Mouse (Mus musculus) intestine, embryonic 15.5 days (tissue): Measurements from ENCODE around the gene Ano1. TPM values are rescaled to one million over a fixed set of nuclear protein-coding genes. Genes with fewer than 3 reads are reported as not detected.

Experiments used
- ATAC-seq: fragments of 200-750 bp; cut with Nextera tagmentation; 2 replicates; pipeline ENCODE4 v1.8.0; 2017; ENCODE audit warnings: moderate TSS enrichment, moderate library complexity
- H3K27ac ChIP-seq: fragments of 300-500 bp; sonication (generic); 2 replicates; pipeline ENCODE4 v1.5.1; 2015; ENCODE audit warnings: mild to moderate bottlenecking, inconsistent platforms
- H3K27me3 ChIP-seq: fragments of 300-500 bp; sonication (generic); replicated peaks from 2 replicates; pipeline ENCODE4 v1.6.1; 2015; ENCODE audit warnings: inconsistent platforms
- H3K36me3 ChIP-seq: fragments of 300-500 bp; sonication (generic); 2 replicates; pipeline ENCODE4 v1.6.1; 2015; ENCODE audit warnings: inconsistent platforms
- H3K4me1 ChIP-seq: fragments of 300-500 bp; sonication (generic); replicated peaks from 2 replicates; pipeline ENCODE4 v1.6.1; 2015; ENCODE audit warnings: inconsistent platforms
- H3K4me2 ChIP-seq: fragments of 300-500 bp; sonication (generic); replicated peaks from 2 replicates; pipeline ENCODE4 v1.6.1; 2015; ENCODE audit warnings: mild to moderate bottlenecking, inconsistent platforms
- H3K4me3 ChIP-seq: fragments of 300-500 bp; sonication (generic); replicated peaks from 2 replicates; pipeline ENCODE4 v1.5.1; 2015; ENCODE audit warnings: inconsistent platforms
- H3K9ac ChIP-seq: fragments of 300-500 bp; sonication (generic); 2 replicates; pipeline ENCODE4 v1.6.1; 2015; ENCODE audit warnings: inconsistent platforms
- H3K9me3 ChIP-seq: fragments of 300-500 bp; sonication (generic); 2 replicates; pipeline ENCODE4 v1.6.1; 2016; ENCODE audit warnings: inconsistent platforms
- WGBS: fragments of 180-500 bp; shearing (Covaris S2); methylation state at CpG from one replicate; pipeline ENCODE4 v1.1.7; 2015; 5-methylcytosine and 5-hydroxymethylcytosine counted together
- polyA plus RNA-seq: library from polyadenylated mRNA; unstranded; fragments of >200 nt; fragmentation: Nextera tagmentation; extraction: Ambion mirVana; gene quantifications from 2 replicates; pipeline ENCODE4 v1.2.1, GENCODE M21; 2015

The Ano1 gene
- polyA plus RNA-seq, 1 experiment from 2014 or later, result 27.8 TPM

DNA sequence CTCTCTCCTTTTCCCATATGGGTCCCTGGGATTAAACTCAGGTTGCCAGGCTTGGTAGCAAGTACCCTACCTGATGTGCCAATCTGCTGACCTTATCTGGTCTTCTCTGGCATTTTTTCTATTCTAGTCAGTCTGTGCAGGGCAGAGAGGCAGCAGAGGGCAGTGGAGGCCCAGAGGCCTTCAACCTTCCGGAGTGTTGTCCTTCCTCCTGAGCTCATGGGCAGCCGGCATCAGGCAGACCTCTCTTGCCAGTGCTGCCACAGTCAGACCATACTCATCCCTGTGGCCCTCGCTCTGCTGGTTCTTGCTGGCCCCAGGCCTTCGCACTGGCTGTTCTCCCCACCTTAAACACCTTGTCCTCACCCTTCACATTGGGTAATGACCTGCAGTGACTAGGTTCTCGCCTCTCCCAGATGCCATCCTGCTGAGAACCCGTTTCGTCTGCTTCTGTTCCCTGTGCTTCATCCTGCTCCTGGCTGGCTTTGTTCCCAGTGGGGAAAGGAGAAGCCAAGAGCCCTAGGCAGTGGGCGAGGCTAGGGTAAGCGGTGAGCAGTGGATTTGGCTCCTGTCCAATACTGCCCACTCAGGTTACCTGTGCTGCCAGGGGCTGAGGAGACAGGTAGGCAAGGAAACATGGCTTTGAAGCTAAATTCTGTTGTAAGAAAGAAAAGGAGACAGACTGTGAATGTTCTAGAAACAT lies 188.2 kb downstream of the Ano1 start:
- Histone ChIP-seq H3K4me2 (no peak overlapping the region), H3K27me3 (no peaks in the 10 kb centered on the region; the same call in 1 of the 2 replicates), H3K4me1 (peaks cover 5% of the 10 kb centered on the region; the same call in 1 of the 2 replicates), H3K9me3 (no peaks in the 10 kb centered on the region), H3K4me3 (no peak overlapping the region), H3K36me3 (no peaks in the 10 kb centered on the region), H3K9ac (no peak overlapping the region), H3K27ac (no peak overlapping the region)
- ATAC-seq, result no peak
- 60% methylated on average over 9 of the region's 9 CpGs for WGBS

DNA sequence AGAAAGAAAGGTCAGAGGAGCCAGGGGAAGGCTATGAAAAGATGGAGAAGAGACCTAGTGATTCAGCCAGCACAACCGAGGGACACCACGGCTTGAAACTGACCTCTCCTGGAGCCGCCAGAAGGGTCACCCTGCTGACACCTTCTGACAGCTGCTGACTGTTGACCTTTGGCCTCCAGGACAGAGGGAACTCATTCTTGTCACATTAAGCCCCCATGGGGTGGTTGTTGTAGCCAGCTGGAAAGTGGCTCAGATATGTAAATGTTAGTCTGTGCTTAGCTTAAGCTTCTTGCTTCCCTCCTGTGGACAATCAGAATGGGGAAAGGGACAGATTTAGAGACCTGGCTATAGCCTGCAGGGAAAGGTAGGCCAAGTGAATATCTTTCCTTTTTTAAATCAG lies 189.8 kb downstream of the Ano1 start:
- whole genome bisulfite sequencing, result 31% methylated on average over 3 of the region's 3 CpGs
- Histone ChIP-seq H3K9me3 (no peaks in the 10 kb centered on the region), H3K4me2 (no peak overlapping the region), H3K4me3 (no peak overlapping the region), H3K27ac (no peak overlapping the region), H3K36me3 (no peaks in the 10 kb centered on the region), H3K4me1 (peaks cover 5% of the 10 kb centered on the region; the same call in 1 of the 2 replicates), H3K9ac (no peak overlapping the region), H3K27me3 (no peaks in the 10 kb centered on the region; the same call in 1 of the 2 replicates)
- no peak for ATAC-seq

DNA sequence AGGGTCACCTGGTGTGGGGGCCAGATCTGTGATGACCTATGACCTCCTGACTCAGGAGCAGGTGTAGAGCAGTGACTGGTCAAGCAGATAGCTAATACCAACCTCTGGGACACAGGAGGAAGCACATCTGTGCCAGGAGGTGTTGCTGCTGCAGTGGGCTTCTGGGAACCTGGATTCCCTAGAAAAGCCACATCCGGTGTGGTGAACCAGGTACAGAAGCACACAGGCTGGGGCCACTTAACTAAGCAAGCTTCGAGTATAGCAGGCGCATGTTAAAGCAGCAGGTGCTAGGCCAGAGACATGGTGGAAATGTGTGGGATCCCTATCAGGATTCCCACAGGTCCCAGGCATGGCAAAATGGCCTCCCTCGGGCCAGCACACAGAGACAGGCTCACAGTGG lies 191.2 kb downstream of the Ano1 start:
- no peak for ATAC-seq
- no peaks in the 10 kb centered on the region for H3K36me3 ChIP-seq
- no peaks in the 10 kb centered on the region for H3K27me3 ChIP-seq
- H3K9me3 ChIP-seq, result no peaks in the 10 kb centered on the region
- WGBS, result 89% methylated on average over 4 of the region's 4 CpGs
- no peak overlapping the region for H3K27ac ChIP-seq
- H3K4me1 ChIP-seq, result peaks cover 5% of the 10 kb centered on the region; the same call in 1 of the 2 replicates
- H3K9ac ChIP-seq, result no peak overlapping the region
- no peak overlapping the region for H3K4me2 ChIP-seq
- H3K4me3 ChIP-seq, result no peak overlapping the region

DNA sequence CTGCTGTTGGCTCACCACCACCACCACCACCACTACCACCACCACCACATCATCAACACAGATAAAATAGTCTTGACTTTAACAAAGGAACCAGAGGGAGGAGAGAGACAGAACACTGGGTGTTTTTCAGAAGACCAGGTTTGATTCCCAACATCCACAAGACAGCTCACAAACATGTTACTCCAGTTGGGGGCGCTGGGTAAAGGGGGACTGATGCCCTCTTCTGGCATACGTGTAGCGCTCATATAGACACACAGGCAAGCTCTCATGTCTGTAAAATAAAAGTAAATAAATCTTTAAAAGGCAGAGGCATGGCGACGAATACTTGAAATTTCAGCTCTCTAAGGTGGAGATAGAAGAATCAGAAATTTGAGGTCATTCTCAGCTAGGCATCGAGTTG lies 193.2 kb downstream of the Ano1 start:
- H3K4me3 ChIP-seq, result no peak overlapping the region
- no peak overlapping the region for H3K27ac ChIP-seq
- H3K9ac ChIP-seq, result no peak overlapping the region
- no peaks in the 10 kb centered on the region for H3K36me3 ChIP-seq
- WGBS, result 59% methylated on average over 6 of the region's 6 CpGs
- ATAC-seq, result no peak
- H3K27me3 ChIP-seq, result no peaks in the 10 kb centered on the region
- no peaks in the 10 kb centered on the region for H3K9me3 ChIP-seq
- H3K4me2 ChIP-seq, result no peak overlapping the region
- H3K4me1 ChIP-seq, result peaks cover 7% of the 10 kb centered on the region

DNA sequence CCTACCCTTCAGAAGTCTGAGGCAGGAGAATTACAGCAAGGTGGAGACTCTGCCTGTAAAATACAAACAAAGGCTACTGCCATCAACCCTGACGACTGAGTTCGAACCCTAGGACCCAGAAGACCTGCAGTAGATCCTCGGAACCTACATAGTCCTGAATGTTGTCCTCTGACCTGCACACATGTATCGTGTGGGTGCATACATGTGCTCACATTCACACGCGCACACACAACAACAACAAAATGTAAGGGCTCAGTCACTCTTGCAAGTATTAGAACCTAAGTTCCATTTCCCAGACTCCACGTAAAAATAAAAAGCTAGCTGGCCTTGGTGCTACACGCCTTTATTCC lies 197.7 kb downstream of the Ano1 start:
- Histone ChIP-seq H3K9me3 (no peaks in the 10 kb centered on the region), H3K4me1 (peaks cover 21% of the 10 kb centered on the region), H3K9ac (peak overlapping the region; percentile 62), H3K4me3 (peak overlapping the region; percentile 94), H3K36me3 (peaks cover 8% of the 10 kb centered on the region; the same call in 1 of the 2 replicates), H3K27ac (peak overlapping the region; percentile 32; the same call in 1 of the 2 replicates), H3K27me3 (no peaks in the 10 kb centered on the region), H3K4me2 (peak overlapping the region; percentile 84)
- ATAC-seq, result no peak
- WGBS, result 23% methylated on average over 8 of the region's 8 CpGs

DNA sequence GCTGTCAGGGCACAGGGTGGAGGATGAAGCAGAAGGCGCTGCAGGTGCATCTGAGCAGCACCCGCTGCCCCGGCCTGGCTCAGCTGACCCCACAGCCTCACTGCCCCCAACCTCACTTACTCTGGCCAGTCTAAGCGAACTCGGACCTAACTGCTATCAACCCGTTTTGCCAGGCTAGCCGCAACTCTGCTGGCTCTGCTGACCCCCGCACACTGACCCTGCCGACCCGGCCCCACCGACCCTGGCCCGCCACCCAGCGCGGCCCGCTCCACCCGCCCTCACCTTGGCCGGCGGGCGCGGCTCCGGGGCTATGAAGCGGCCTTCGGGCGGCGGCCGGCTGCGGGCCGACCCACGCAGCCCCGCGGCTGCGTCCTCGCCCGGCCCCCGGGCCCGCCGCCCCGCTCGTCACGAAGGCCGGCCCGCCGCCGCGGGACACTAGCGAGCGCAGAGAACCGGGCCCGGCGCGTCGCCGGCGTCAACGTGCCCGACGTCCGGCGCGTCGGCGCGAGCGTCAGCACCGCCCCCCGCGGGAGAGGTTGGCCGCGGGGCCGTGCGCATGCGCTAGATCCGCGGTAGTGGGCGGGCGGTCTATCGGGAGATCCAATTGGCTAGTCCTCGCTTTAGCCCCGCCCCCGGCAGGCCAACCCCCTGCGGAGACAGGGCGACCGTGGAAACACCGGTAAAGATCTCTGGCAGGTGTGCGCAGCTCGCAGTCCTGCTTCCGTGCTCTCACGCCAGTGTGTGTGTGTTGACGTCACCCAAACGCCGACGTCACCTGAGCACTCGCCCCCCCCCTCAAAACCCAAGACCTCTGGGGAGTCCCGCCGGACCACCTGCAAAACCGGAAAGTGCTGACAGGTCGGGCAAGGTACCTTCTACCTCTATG lies 198.3 kb downstream of the Ano1 start, which contains the start of gene Ppfia1:
Ppfia1 (minus strand) TSS at position 493 of the 886 bp plus-strand sequence.
- H3K9me3 ChIP-seq, result no peaks in the 10 kb centered on the region
- H3K4me1 ChIP-seq, result peaks cover 21% of the 10 kb centered on the region
- under 1% methylated on average over 96 of the region's 97 CpGs for WGBS
- H3K4me3 ChIP-seq, result peak within 1 kb of the TSS; percentile 94
- peak within 1 kb of the TSS; percentile 44; the same call in 1 of the 2 replicates for H3K27ac ChIP-seq
- no peaks in the 10 kb centered on the region for H3K27me3 ChIP-seq
- ATAC-seq, result peak; percentile 99
- peak within 1 kb of the TSS; percentile 93 for H3K9ac ChIP-seq
- peak within 1 kb of the TSS; percentile 84 for H3K4me2 ChIP-seq
- peaks cover 10% of the 10 kb centered on the region; the same call in 1 of the 2 replicates for H3K36me3 ChIP-seq

DNA sequence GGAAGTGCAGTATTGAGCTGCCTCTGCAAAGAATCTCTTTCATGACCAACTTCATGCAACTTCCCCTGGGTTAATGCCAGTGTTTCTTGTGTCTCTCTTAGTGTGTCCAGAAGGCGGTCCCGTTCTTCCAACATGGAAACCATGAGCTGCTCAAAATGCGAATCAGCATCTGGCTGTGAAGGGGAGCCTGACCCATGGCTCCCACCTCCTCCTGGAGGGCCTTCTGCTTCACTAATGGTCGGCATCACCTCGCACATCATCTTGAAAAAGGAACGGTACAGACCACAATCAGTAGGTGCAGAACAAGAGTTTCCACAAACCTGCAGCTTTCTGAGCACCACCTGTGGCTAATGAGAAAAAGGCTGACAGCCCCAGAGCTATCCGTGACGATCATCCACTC lies 199.5 kb downstream of the Ano1 start:
- Histone ChIP-seq H3K4me3 (peak overlapping the region; percentile 94), H3K9ac (peak overlapping the region; percentile 93), H3K27ac (no peak overlapping the region), H3K36me3 (peaks cover 10% of the 10 kb centered on the region; the same call in 1 of the 2 replicates), H3K4me2 (peak overlapping the region; percentile 84), H3K9me3 (no peaks in the 10 kb centered on the region), H3K27me3 (no peaks in the 10 kb centered on the region), H3K4me1 (peaks cover 21% of the 10 kb centered on the region)
- WGBS, result 87% methylated on average over 8 of the region's 8 CpGs
- no peak for ATAC-seq

DNA sequence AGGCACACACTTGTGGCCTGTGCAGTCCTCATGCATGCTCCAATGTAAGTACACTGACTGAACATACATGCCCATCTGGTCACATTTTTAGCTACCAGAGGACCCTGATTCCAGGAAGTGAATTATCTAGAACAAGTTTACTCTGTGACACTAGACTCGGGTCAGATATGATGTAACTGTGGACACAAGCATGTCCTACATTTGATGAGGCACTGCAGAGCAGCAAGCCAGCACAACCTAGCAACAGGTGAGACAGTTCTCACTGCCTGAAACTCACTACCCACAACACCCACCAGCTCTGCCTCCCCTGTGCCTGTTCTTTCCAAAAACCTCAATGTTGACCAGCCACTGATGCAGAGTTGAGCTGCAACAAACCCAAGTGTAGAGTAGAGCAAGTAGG lies 201.0 kb downstream of the Ano1 start:
- Histone ChIP-seq H3K4me1 (peaks cover 21% of the 10 kb centered on the region), H3K4me2 (no peak overlapping the region), H3K4me3 (no peak overlapping the region), H3K9me3 (no peaks in the 10 kb centered on the region), H3K27ac (no peak overlapping the region), H3K36me3 (peaks cover 10% of the 10 kb centered on the region; the same call in 1 of the 2 replicates), H3K27me3 (no peaks in the 10 kb centered on the region), H3K9ac (no peak overlapping the region)
- ATAC-seq, result no peak
- 65% methylated on average over 1 of the region's 1 CpGs for WGBS

DNA sequence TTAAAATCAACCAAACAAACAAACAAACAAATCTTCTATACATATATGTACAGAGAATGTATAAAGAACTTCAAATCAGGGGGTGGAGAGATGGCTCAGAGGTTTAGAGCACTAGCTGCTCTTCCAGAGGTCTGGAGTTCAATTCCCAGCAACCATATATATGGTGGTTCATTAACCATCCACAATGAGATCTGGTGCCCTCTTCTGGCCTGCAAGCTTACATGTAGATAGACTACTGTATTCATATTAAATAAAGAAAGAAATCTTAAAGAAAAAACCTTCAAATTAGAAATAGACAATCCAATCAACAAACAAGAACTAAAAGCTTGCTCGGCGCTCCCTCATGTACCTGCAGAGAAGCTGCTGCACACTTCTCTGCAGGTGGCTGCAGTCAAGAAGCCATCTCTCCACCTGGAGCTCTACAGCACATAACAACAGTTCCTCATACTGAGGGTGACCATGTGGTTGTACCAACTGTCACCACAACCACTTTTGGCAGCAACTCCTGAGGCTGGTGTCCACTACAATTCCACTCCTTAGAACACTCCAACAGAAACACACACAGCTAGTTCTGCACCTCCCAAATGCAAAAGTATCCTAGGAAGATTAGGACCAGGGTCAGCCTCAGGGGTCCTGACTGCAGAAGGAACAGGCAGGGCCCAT lies 201.7 kb downstream of the Ano1 start:
- WGBS, result 95% methylated on average over 2 of the region's 2 CpGs
- Histone ChIP-seq H3K4me2 (no peak overlapping the region), H3K27ac (no peak overlapping the region), H3K27me3 (no peaks in the 10 kb centered on the region), H3K36me3 (peaks cover 10% of the 10 kb centered on the region; the same call in 1 of the 2 replicates), H3K4me3 (no peak overlapping the region), H3K9me3 (no peaks in the 10 kb centered on the region), H3K9ac (no peak overlapping the region), H3K4me1 (peaks cover 21% of the 10 kb centered on the region)
- no peak for ATAC-seq

DNA sequence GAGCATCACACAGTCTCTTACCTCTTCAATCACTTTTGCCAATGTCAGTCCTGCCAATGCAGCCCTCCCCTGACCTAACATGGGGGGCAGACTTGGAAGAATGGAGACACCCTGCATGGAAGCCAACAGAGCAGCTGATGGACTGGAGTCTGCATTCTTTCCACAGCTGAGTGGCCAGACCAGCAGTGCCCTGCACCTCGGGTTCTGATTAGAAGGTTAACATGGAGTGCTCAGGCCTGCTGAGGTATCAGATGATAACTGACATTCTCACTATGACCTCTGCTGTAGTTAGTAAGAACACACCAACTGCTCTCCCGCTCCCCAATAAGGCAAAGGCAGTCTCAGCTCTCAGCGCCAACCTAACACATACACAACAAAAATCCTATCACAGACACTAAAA lies 206.5 kb downstream of the Ano1 start:
- ATAC-seq, result no peak
- no peaks in the 10 kb centered on the region for H3K4me1 ChIP-seq
- no peak overlapping the region for H3K4me3 ChIP-seq
- H3K9me3 ChIP-seq, result no peaks in the 10 kb centered on the region
- H3K27ac ChIP-seq, result no peak overlapping the region
- H3K36me3 ChIP-seq, result peaks cover 5% of the 10 kb centered on the region; the same call in 1 of the 2 replicates
- H3K27me3 ChIP-seq, result no peaks in the 10 kb centered on the region
- no peak overlapping the region for H3K9ac ChIP-seq
- H3K4me2 ChIP-seq, result no peak overlapping the region
- WGBS, result 86% methylated on average over 3 of the region's 3 CpGs

DNA sequence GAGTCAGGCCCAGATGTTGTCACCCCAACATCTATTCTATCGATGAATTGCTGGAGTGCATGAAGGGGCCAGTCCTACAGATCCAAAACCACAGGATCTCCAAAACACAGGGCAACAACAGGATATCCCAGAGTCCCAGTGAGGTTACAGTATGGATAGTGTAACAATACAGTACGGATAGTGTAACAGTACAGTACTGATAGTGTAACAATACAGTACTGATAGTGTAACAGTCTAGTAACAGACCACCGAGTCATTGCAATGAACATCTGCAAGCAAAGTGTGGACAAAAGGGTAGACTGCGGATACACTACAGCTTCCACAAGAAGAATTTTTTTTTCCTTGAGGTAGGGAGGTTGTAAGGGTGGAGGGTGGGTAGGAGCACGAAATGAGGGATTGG lies 210.4 kb downstream of the Ano1 start:
- no peaks in the 10 kb centered on the region for H3K4me1 ChIP-seq
- no peak overlapping the region for H3K4me2 ChIP-seq
- no peaks in the 10 kb centered on the region for H3K27me3 ChIP-seq
- H3K4me3 ChIP-seq, result no peak overlapping the region
- H3K9ac ChIP-seq, result no peak overlapping the region
- H3K27ac ChIP-seq, result no peak overlapping the region
- H3K36me3 ChIP-seq, result no peaks in the 10 kb centered on the region
- ATAC-seq, result no peak
- no peaks in the 10 kb centered on the region for H3K9me3 ChIP-seq
- 92% methylated on average over 5 of the region's 5 CpGs for WGBS

DNA sequence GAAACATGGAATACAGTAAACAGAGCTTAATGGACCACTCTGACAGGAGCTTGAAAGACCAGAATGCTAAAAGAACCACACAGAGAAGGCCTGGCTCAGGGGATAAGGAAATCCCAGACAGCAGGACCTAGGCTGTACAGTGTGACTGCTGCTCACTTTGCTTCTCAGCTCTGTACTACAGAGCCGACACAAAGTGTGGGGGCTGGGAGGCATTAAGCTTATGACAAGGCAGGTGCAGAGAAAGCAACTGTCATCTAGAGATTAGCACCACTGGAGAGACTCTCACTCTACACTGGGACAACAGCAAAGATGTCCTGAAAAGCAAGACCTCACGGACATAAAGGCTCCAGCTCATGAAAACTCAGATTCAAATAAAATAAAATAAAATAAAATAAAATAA lies 212.6 kb downstream of the Ano1 start:
- H3K4me1 ChIP-seq, result no peaks in the 10 kb centered on the region
- H3K9ac ChIP-seq, result no peak overlapping the region
- no peaks in the 10 kb centered on the region for H3K9me3 ChIP-seq
- H3K4me2 ChIP-seq, result no peak overlapping the region
- no peaks in the 10 kb centered on the region for H3K27me3 ChIP-seq
- WGBS, result 81% methylated on average over 2 of the region's 2 CpGs
- H3K27ac ChIP-seq, result no peak overlapping the region
- no peak overlapping the region for H3K4me3 ChIP-seq
- H3K36me3 ChIP-seq, result no peaks in the 10 kb centered on the region
- no peak for ATAC-seq
